Mouse (Mus musculus): Measurements from ENCODE around the gene Ppp2r5c. TPM values are rescaled to one million over a fixed set of nuclear protein-coding genes. Genes with fewer than 3 reads are reported as not detected.

Gene Ppp2r5c
- polyA plus RNA-seq, 1 experiment from 2014 or later: 156 TPM

- Histone ChIP-seq H3K9ac (ENCODE audit: low read length) (no peak overlapping the region), H3K27ac (ENCODE audit: low read length) (no peak overlapping the region), H3K36me3 (ENCODE audit: control insufficient read depth, insufficient read depth, low read length) (peaks cover 21% of the 10 kb centered on the region), H3K4me2 (ENCODE audit: low read depth, low read length) (no peak overlapping the region), H3K27me3 (ENCODE audit: control insufficient read depth, insufficient read depth, low read depth, low read length) (no peaks in the 10 kb centered on the region), H3K4me3 (ENCODE audit: low read length) (no peak overlapping the region), H3K9me3 (ENCODE audit: control insufficient read depth, low read length) (no peaks in the 10 kb centered on the region), H3K4me1 (replicated peaks; ENCODE audit: control insufficient read depth, insufficient read depth, low read length) (no peaks in the 10 kb centered on the region)
- 72% methylated on average over 4 of the region's 4 CpGs for WGBS
- ATAC-seq (ENCODE audit: low read depth): no peak
These were observed 98.3 kb downstream of the Ppp2r5c start for GRCm38 (mm10) chr12:110545040-110545701.

GRCm38 (mm10) chr12:110547573-110547972, 100.7 kb downstream of the Ppp2r5c start:
- peaks cover 22% of the 10 kb centered on the region for H3K36me3 ChIP-seq (ENCODE audit: control insufficient read depth, insufficient read depth, low read length)
- H3K27ac ChIP-seq (ENCODE audit: low read length): no peak overlapping the region
- H3K27me3 ChIP-seq (ENCODE audit: control insufficient read depth, insufficient read depth, low read depth, low read length): no peaks in the 10 kb centered on the region
- H3K9ac ChIP-seq (ENCODE audit: low read length): no peak overlapping the region
- H3K9me3 ChIP-seq (ENCODE audit: control insufficient read depth, low read length): no peaks in the 10 kb centered on the region
- 94% methylated on average over 12 of the region's 12 CpGs for WGBS
- H3K4me2 ChIP-seq (ENCODE audit: low read depth, low read length): no peak overlapping the region
- H3K4me3 ChIP-seq (ENCODE audit: low read length): no peak overlapping the region
- H3K4me1 ChIP-seq (replicated peaks; ENCODE audit: control insufficient read depth, insufficient read depth, low read length): no peaks in the 10 kb centered on the region
- no peak for ATAC-seq (ENCODE audit: low read depth)

- H3K9me3 ChIP-seq (ENCODE audit: control insufficient read depth, low read length): no peaks in the 10 kb centered on the region
- no peak overlapping the region for H3K27ac ChIP-seq (ENCODE audit: low read length)
- no peaks in the 10 kb centered on the region for H3K27me3 ChIP-seq (ENCODE audit: control insufficient read depth, insufficient read depth, low read depth, low read length)
- H3K4me1 ChIP-seq (replicated peaks; ENCODE audit: control insufficient read depth, insufficient read depth, low read length): no peaks in the 10 kb centered on the region
- peaks cover 36% of the 10 kb centered on the region for H3K36me3 ChIP-seq (ENCODE audit: control insufficient read depth, insufficient read depth, low read length)
- ATAC-seq (ENCODE audit: low read depth): no peak
- H3K4me2 ChIP-seq (ENCODE audit: low read depth, low read length): no peak overlapping the region
- no peak overlapping the region for H3K9ac ChIP-seq (ENCODE audit: low read length)
- H3K4me3 ChIP-seq (ENCODE audit: low read length): no peak overlapping the region
- 69% methylated on average over 7 of the region's 7 CpGs for WGBS
These were observed 102.7 kb downstream of the Ppp2r5c start for GRCm38 (mm10) chr12:110549437-110550112.

GRCm38 (mm10) chr12:110550364-110550763, 103.4 kb downstream of the Ppp2r5c start:
- ATAC-seq (ENCODE audit: low read depth): no peak
- H3K9me3 ChIP-seq (ENCODE audit: control insufficient read depth, low read length): no peaks in the 10 kb centered on the region
- H3K4me1 ChIP-seq (replicated peaks; ENCODE audit: control insufficient read depth, insufficient read depth, low read length): no peaks in the 10 kb centered on the region
- no peaks in the 10 kb centered on the region for H3K27me3 ChIP-seq (ENCODE audit: control insufficient read depth, insufficient read depth, low read depth, low read length)
- no peak overlapping the region for H3K4me2 ChIP-seq (ENCODE audit: low read depth, low read length)
- WGBS: 90% methylated on average over 15 of the region's 15 CpGs
- H3K36me3 ChIP-seq (ENCODE audit: control insufficient read depth, insufficient read depth, low read length): peaks cover 42% of the 10 kb centered on the region
- H3K4me3 ChIP-seq (ENCODE audit: low read length): no peak overlapping the region
- no peak overlapping the region for H3K9ac ChIP-seq (ENCODE audit: low read length)
- H3K27ac ChIP-seq (ENCODE audit: low read length): no peak overlapping the region

GRCm38 (mm10) chr12:110552113-110552512, 105.2 kb downstream of the Ppp2r5c start:
- H3K4me2 ChIP-seq (ENCODE audit: low read depth, low read length): no peak overlapping the region
- 70% methylated on average over 13 of the region's 13 CpGs for WGBS
- H3K4me1 ChIP-seq (replicated peaks; ENCODE audit: control insufficient read depth, insufficient read depth, low read length): no peaks in the 10 kb centered on the region
- no peak overlapping the region for H3K27ac ChIP-seq (ENCODE audit: low read length)
- no peak for ATAC-seq (ENCODE audit: low read depth)
- H3K36me3 ChIP-seq (ENCODE audit: control insufficient read depth, insufficient read depth, low read length): peaks cover 44% of the 10 kb centered on the region
- no peaks in the 10 kb centered on the region for H3K9me3 ChIP-seq (ENCODE audit: control insufficient read depth, low read length)
- H3K4me3 ChIP-seq (ENCODE audit: low read length): no peak overlapping the region
- H3K9ac ChIP-seq (ENCODE audit: low read length): no peak overlapping the region
- H3K27me3 ChIP-seq (ENCODE audit: control insufficient read depth, insufficient read depth, low read depth, low read length): no peaks in the 10 kb centered on the region

- no peak overlapping the region for H3K27ac ChIP-seq (ENCODE audit: low read length)
- no peak for ATAC-seq (ENCODE audit: low read depth)
- H3K4me3 ChIP-seq (ENCODE audit: low read length): no peak overlapping the region
- no peak overlapping the region for H3K9ac ChIP-seq (ENCODE audit: low read length)
- no peaks in the 10 kb centered on the region for H3K9me3 ChIP-seq (ENCODE audit: control insufficient read depth, low read length)
- peaks cover 44% of the 10 kb centered on the region for H3K36me3 ChIP-seq (ENCODE audit: control insufficient read depth, insufficient read depth, low read length)
- 88% methylated on average over 5 of the region's 5 CpGs for WGBS
- no peak overlapping the region for H3K4me2 ChIP-seq (ENCODE audit: low read depth, low read length)
- no peaks in the 10 kb centered on the region for H3K27me3 ChIP-seq (ENCODE audit: control insufficient read depth, insufficient read depth, low read depth, low read length)
- no peaks in the 10 kb centered on the region for H3K4me1 ChIP-seq (replicated peaks; ENCODE audit: control insufficient read depth, insufficient read depth, low read length)
These were observed 106.4 kb downstream of the Ppp2r5c start for GRCm38 (mm10) chr12:110553362-110553761.

- Histone ChIP-seq H3K36me3 (ENCODE audit: control insufficient read depth, insufficient read depth, low read length) (peaks cover 38% of the 10 kb centered on the region), H3K27me3 (ENCODE audit: control insufficient read depth, insufficient read depth, low read depth, low read length) (no peaks in the 10 kb centered on the region), H3K9ac (ENCODE audit: low read length) (no peak overlapping the region), H3K4me1 (replicated peaks; ENCODE audit: control insufficient read depth, insufficient read depth, low read length) (no peaks in the 10 kb centered on the region), H3K4me2 (ENCODE audit: low read depth, low read length) (no peak overlapping the region), H3K27ac (ENCODE audit: low read length) (no peak overlapping the region), H3K9me3 (ENCODE audit: control insufficient read depth, low read length) (no peaks in the 10 kb centered on the region), H3K4me3 (ENCODE audit: low read length) (no peak overlapping the region)
- ATAC-seq (ENCODE audit: low read depth): no peak
- WGBS: 85% methylated on average over 21 of the region's 21 CpGs
These were observed 108.8 kb downstream of the Ppp2r5c start for GRCm38 (mm10) chr12:110555536-110556240.

GRCm38 (mm10) chr12:110556861-110557628, 110.1 kb downstream of the Ppp2r5c start:
- Histone ChIP-seq H3K27ac (ENCODE audit: low read length) (no peak overlapping the region), H3K4me3 (ENCODE audit: low read length) (no peak overlapping the region), H3K4me1 (replicated peaks; ENCODE audit: control insufficient read depth, insufficient read depth, low read length) (no peaks in the 10 kb centered on the region), H3K36me3 (ENCODE audit: control insufficient read depth, insufficient read depth, low read length) (peaks cover 40% of the 10 kb centered on the region), H3K9me3 (ENCODE audit: control insufficient read depth, low read length) (no peaks in the 10 kb centered on the region), H3K4me2 (ENCODE audit: low read depth, low read length) (no peak overlapping the region), H3K27me3 (ENCODE audit: control insufficient read depth, insufficient read depth, low read depth, low read length) (no peaks in the 10 kb centered on the region), H3K9ac (ENCODE audit: low read length) (no peak overlapping the region)
- WGBS: 84% methylated on average over 18 of the region's 18 CpGs
- peak; percentile 87 for ATAC-seq (ENCODE audit: low read depth)

GRCm38 (mm10) chr12:110558175-110558574, 111.3 kb downstream of the Ppp2r5c start:
- no peak overlapping the region for H3K9ac ChIP-seq (ENCODE audit: low read length)
- H3K36me3 ChIP-seq (ENCODE audit: control insufficient read depth, insufficient read depth, low read length): peaks cover 43% of the 10 kb centered on the region
- no peak overlapping the region for H3K27ac ChIP-seq (ENCODE audit: low read length)
- H3K4me3 ChIP-seq (ENCODE audit: low read length): no peak overlapping the region
- no peak overlapping the region for H3K4me2 ChIP-seq (ENCODE audit: low read depth, low read length)
- no peaks in the 10 kb centered on the region for H3K27me3 ChIP-seq (ENCODE audit: control insufficient read depth, insufficient read depth, low read depth, low read length)
- ATAC-seq (ENCODE audit: low read depth): no peak
- H3K9me3 ChIP-seq (ENCODE audit: control insufficient read depth, low read length): no peaks in the 10 kb centered on the region
- no peaks in the 10 kb centered on the region for H3K4me1 ChIP-seq (replicated peaks; ENCODE audit: control insufficient read depth, insufficient read depth, low read length)
- WGBS: 97% methylated on average over 7 of the region's 7 CpGs
